Mouse (Mus musculus): Measurements from ENCODE around the gene Gm21974.
A peak's percentile ranks its signal among the peaks of the same experiment; 100 is the strongest.

GRCm38 (mm10) chr7:127918203-127918602 lies 22.9 kb upstream of the Gm21974 start:
- peak; percentile 59 for TF ChIP-seq CTCF (IDR thresholded peaks at IDR 0.05; ENCODE audit: control insufficient read depth, insufficient read depth, low read length)
- TF ChIP-seq POLR2A (IDR thresholded peaks at IDR 0.05; ENCODE audit: borderline replicate concordance, control insufficient read depth, low read depth, low read length): no peak
